Mouse (Mus musculus) heart, postnatal 36 days (tissue): ENCODE data around the gene 9030612E09Rik. TPM values are rescaled to one million over a fixed set of nuclear protein-coding genes. Genes with fewer than 3 reads are reported as not detected.

Experiments used
- DNase-seq, 2 experiments: peaks; one replicate each; pipeline ENCODE4 v3.0.0; 2021 to 2022
- intact Hi-C: fragments of 180-260 bp; cut with DNase I; formaldehyde crosslinking; loops from one replicate; pipeline ENCODE4 v1.15.1; 2025
- total RNA-seq, 2 experiments: library from RNA; stranded (reverse); gene quantifications; 2 replicates each; pipeline ENCODE4 v1.2.3; 2021

Gene 9030612E09Rik
- total RNA-seq, 2 experiments from 2014 or later, result 2.1 to 2.2 TPM

DNA sequence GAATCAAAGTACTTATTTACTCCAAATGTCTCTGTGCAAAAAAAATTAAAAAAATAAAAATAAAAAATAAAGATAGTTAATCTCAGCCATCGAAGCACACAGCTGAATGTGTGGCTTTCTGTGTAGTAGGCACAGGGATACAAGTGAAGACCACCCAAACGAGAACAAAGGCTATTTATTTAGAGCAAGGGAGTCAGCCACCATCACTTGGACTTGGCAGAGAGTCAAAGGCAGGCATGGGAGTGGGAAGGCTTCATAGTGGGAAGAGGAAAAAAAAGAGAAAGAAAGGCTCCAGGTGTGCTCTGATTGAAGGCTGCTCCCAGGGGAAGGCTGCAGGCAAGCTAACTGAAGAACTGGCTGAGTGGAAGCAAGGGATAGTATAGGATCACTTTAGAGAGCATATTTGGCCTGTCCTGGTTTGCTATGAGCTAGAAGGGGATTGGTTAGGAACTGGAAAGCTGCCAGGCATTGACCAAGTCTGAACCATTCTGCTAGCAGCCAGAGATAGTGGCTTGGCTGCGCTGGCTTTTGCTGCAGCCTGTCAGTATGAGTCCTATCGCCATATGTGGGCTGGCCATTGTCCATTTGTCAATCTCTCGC, 5.9 kb downstream of the 9030612E09Rik start:
- DNase-seq, result no peak
- intact Hi-C loops, result no loop called here

GRCm38 (mm10) chr10:43200206-43200605, 25.7 kb downstream of the 9030612E09Rik start:
- DNase-seq, result no peak
- intact Hi-C loops, result no loop called here

GRCm38 (mm10) chr10:43203865-43204264, 29.4 kb downstream of the 9030612E09Rik start:
- DNase-seq, result no peak
- intact Hi-C loops, result no loop called here

DNA sequence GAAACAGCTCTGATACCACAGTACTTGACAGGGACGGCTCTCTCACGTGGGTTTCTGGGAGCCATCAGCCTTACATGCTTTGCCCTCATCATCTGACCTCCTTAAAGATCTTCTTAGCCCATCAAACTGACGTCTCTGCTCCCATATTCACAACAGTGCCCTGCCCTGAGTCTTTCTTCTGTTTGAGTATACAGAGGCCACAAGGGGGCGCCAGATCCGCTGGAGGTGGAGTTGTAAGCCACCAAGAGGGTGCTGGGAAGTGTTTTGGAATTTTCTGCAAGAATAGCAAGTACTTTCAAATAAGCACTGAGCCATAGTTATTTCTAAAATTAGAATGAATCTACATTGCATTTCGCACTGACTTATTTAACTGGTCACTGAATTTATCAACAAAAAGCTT, 37.4 kb downstream of the 9030612E09Rik start:
- intact Hi-C loops, result no loop called here

DNA sequence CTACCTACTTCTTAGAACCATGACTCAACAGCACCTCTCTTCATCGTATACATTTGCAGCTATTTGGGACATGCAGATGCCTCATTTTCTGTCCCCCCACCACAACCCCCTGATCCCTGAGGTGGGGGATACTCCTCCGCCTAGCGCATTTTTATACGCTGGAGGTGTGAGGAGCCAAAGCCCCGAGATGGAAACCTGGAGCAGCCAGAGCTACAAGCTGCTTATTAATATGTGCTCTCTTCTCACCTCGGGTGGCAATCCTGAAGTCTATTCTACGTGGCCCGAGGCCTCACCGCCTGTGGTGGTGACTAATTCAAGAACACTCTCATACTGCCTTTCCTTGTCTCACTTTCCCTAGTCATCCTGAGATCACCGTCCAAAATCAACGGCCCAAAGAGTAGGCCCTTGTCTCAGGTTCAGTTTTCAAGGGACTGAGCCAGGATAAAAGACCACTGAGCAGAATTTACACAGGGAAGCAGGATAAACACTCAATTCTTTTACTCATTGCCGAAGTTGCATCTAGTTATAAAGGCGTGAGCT, 42.9 kb downstream of the 9030612E09Rik start:
- intact Hi-C loops, result no loop called here
- DNase-seq, result no peak

More for the DNA sequence above, 37.4 kb downstream of the 9030612E09Rik start:
- peak in 1 of 2 experiments; percentile 34 for DNase-seq

DNA sequence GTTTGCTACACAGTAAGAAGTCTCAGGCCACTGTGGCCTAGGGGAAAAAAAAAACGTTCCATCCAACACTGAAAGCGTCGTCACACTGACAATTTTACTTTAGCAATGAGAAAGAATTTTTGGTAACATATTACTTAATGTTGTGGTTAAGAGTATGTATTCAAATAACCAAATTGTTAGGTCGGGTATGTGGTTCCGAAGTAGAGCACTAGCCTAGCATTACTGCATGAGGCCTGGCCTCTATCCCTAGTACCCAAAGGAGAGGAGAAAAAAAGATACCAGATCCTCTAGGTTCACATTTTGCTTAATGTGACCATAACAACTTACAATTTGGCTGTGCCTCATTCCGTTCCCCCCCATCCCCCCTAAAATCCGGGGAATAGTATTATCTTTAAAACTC, 46.0 kb downstream of the 9030612E09Rik start:
- no peak for DNase-seq
- intact Hi-C loops, result loop anchor here (2.0 to 5.0 kb wide), 6 partner anchors 48 to 320 kb away; partner anchors contain the start of genes 1700021F05Rik and Bend3

- intact Hi-C loops, result loop anchor here (2.0 to 5.0 kb wide), 6 partner anchors 48 to 320 kb away; partner anchors contain the start of genes 1700021F05Rik and Bend3
- DNase-seq, result peak; percentile 93 to 94
Observed at GRCm38 (mm10) chr10:43220910-43221625, 46.6 kb downstream of the 9030612E09Rik start, which contains the start of gene Pdss2. Gene Pdss2 (plus strand): TSS chr10:43221486.

DNA sequence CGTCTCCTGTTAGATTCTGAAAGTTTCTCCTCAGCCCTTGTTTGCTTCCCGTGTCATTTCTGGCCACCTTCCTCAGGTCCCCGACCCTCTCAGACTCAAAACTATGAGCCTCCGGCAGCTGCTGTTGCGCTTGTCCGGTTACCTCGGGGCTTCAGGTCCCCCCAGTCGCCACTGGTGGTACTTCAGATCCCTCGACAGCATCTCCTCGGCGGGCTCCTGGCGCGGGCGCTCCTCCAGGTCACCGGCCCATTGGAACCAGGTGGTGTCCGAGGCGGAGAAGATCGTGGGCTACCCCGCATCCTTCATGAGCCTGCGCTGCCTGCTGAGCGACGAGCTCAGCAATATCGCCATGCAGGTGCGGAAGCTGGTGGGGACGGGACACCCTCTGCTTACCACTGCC, 47.2 kb downstream of the 9030612E09Rik start:
- DNase-seq, result no peak

GRCm38 (mm10) chr10:43223391-43223790, 48.9 kb downstream of the 9030612E09Rik start:
- no peak for DNase-seq
- intact Hi-C loops, result loop anchor here (5.0 kb wide), 3 partner anchors 154 to 236 kb away; no protein-coding TSS in a partner anchor

More for the DNA sequence above, 47.2 kb downstream of the 9030612E09Rik start:
- intact Hi-C loops, result loop anchor here (2.0 to 5.0 kb wide), 6 partner anchors 49 to 319 kb away; partner anchors contain the start of genes 1700021F05Rik and Bend3

Other genes starting within 250 kb of the 9030612E09Rik start
- 10 to 100 TPM; 13.3 to 13.9 TPM for gene Sobp, start 174 bp upstream of the 9030612E09Rik start, total RNA-seq
- 10 to 100 TPM; 28.4 to 32.2 TPM for gene Pdss2, start 46.8 kb downstream of the 9030612E09Rik start, total RNA-seq